Mouse (Mus musculus) layer of hippocampus, adult 8-10 months (tissue): Measurements from ENCODE around the gene BC005624. TPM values are rescaled to one million over a fixed set of nuclear protein-coding genes. Genes with fewer than 3 reads are reported as not detected.
A peak's percentile ranks its signal among the peaks of the same experiment; 100 is the strongest.
"Not testable (repeated sequence)": the region's sequence is repeated elsewhere in the genome, so short reads cannot be mapped to it uniquely, and the experiment has no call there.

ENCODE experiments used
- DNase-seq, 2 experiments: peaks; one replicate each; pipeline ENCODE4 v3.0.0; 2022; ENCODE audit warnings: low spot score in 2 of 2
- total RNA-seq, 4 experiments: library from RNA; stranded (reverse); gene quantifications; 2 replicates each; pipeline ENCODE4 v1.2.4; 2022

Gene BC005624
- total RNA-seq, 4 experiments from 2014 or later = 66.5 to 72.2 (median 67.0) TPM

GRCm38 (mm10) chr2:30983024-30983423 lies 1.0 kb upstream of the BC005624 start:
- no peak for DNase-seq

- peak; percentile 88 to 90 for DNase-seq
Observed at GRCm38 (mm10) chr2:30967352-30968327, 14.4 kb downstream of the BC005624 start, which contains the start of gene Tor1a. TSS of gene Tor1a (minus strand) at chr2:30967933.

- DNase-seq = no peak
Observed at GRCm38 (mm10) chr2:30966826-30967225, 15.2 kb downstream of the BC005624 start.

- no peak for DNase-seq
Observed at GRCm38 (mm10) chr2:30965627-30966026, 16.4 kb downstream of the BC005624 start.

GRCm38 (mm10) chr2:30962570-30963254 lies 19.3 kb downstream of the BC005624 start:
- no peak for DNase-seq

- DNase-seq = no peak
Observed at GRCm38 (mm10) chr2:30959856-30960255, 22.1 kb downstream of the BC005624 start.

GRCm38 (mm10) chr2:30958726-30959125 lies 23.3 kb downstream of the BC005624 start:
- DNase-seq = no peak

- no peak for DNase-seq
Observed at GRCm38 (mm10) chr2:30957511-30957910, 24.5 kb downstream of the BC005624 start.

- DNase-seq = no peak
Observed at GRCm38 (mm10) chr2:30954797-30955196, 27.2 kb downstream of the BC005624 start.

GRCm38 (mm10) chr2:30952824-30953490 lies 29.0 kb downstream of the BC005624 start, which contains the start of gene Tor1b:
TSS of gene Tor1b (plus strand) at chr2:30952959.
- peak; percentile 85 for DNase-seq

GRCm38 (mm10) chr2:30952457-30952823 lies 29.6 kb downstream of the BC005624 start:
- DNase-seq = no peak

- DNase-seq = peak in 1 of 2 experiments; percentile 60
Observed at GRCm38 (mm10) chr2:30942603-30943011, 39.4 kb downstream of the BC005624 start.

GRCm38 (mm10) chr2:30942116-30942515 lies 39.9 kb downstream of the BC005624 start:
- DNase-seq = not testable (repeated sequence)

GRCm38 (mm10) chr2:30941586-30941985 lies 40.4 kb downstream of the BC005624 start:
- DNase-seq = no peak

GRCm38 (mm10) chr2:30938574-30938991 lies 43.4 kb downstream of the BC005624 start:
- DNase-seq = no peak

GRCm38 (mm10) chr2:30937731-30938130 lies 44.3 kb downstream of the BC005624 start:
- DNase-seq = no peak

- no peak for DNase-seq
Observed at GRCm38 (mm10) chr2:30936808-30937207, 45.2 kb downstream of the BC005624 start.

- peak; percentile 58 to 80 for DNase-seq
Observed at GRCm38 (mm10) chr2:30933917-30934450, 48.0 kb downstream of the BC005624 start.

GRCm38 (mm10) chr2:30933032-30933431 lies 49.0 kb downstream of the BC005624 start:
- no peak for DNase-seq

GRCm38 (mm10) chr2:30931922-30932321 lies 50.1 kb downstream of the BC005624 start:
- no peak for DNase-seq

GRCm38 (mm10) chr2:30930846-30931245 lies 51.2 kb downstream of the BC005624 start:
- not testable (repeated sequence) for DNase-seq
